Mouse (Mus musculus) right cerebral cortex, adult 2 months (tissue): ENCODE measurements around the gene Dclk2.

Source experiments
- DNase-seq, 2 experiments: peaks; one replicate each; pipeline ENCODE4 v3.0.0; 2021 to 2022; ENCODE audit warnings: low spot score in 2 of 2

Gene Dclk2

GRCm38 (mm10) chr3:86758727-86759126 lies 161.9 kb downstream of the Dclk2 start:
- no peak for DNase-seq

- no peak for DNase-seq
Measured at GRCm38 (mm10) chr3:86756548-86756947, 164.1 kb downstream of the Dclk2 start.

DNA sequence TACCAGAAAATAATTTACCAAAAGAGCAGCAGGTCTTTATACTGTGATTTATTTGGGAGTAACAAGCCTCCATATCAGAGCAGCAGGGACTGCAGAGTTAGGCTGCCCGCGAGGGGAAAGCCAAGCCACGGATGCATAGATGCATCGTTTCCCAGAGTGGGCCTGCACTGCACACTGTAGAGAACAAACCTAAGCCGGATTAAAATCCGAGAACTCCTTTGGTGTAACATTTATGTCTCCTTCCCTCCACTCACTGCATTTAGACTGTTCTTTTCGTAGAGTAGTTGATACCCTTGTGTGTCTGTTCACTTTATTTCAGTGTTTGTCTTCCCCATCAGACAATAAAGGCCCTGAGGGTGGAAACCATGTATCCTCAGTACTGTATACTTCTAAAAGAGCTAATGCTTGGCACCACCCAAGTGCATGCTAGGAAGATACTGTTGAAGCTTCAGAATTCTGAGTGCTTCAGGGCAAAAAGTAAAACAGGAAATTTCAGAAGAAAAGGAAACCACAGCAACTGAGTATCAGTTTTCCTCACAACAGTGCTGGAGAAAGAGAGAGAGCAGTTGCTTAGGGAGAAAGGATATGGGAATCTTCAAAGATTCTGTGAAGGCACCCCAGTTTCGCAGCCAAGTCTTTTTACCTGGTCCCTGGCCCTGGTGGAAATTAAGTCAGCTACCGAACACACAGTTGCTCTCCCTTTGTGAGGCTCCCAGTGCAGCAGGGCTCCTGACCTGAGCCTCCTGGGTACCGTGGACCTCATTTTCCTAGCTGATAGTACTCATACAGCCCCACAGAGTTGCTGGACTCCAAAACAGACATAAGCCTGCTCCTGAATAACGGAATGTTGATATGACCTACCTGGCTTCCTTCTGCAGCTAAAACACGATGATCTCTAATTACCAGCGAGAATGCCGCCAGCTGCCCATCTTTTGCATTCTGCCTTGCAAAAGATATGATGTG lies 165.8 kb downstream of the Dclk2 start:
- DNase-seq: no peak

DNA sequence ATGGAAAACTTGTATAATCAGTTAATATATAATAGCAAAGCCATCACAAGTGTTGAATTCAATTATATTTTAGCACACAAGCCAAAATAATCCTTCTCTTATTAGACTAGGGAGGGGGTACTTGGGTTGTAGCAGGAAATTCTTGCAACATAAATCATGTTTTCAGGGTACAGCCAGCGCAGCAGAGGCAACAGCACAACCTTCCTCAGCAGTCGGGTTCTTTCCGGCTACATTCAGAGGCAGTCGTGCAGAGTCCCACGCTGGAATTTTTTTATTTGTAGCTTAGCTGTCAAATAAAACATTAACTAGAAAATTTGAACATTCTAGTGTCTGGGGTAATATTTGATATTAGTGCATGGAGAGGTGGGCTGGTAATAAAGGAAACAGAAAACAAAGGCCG lies 166.5 kb downstream of the Dclk2 start:
- no peak for DNase-seq

GRCm38 (mm10) chr3:86750652-86751051 lies 170.0 kb downstream of the Dclk2 start:
- DNase-seq: no peak

DNA sequence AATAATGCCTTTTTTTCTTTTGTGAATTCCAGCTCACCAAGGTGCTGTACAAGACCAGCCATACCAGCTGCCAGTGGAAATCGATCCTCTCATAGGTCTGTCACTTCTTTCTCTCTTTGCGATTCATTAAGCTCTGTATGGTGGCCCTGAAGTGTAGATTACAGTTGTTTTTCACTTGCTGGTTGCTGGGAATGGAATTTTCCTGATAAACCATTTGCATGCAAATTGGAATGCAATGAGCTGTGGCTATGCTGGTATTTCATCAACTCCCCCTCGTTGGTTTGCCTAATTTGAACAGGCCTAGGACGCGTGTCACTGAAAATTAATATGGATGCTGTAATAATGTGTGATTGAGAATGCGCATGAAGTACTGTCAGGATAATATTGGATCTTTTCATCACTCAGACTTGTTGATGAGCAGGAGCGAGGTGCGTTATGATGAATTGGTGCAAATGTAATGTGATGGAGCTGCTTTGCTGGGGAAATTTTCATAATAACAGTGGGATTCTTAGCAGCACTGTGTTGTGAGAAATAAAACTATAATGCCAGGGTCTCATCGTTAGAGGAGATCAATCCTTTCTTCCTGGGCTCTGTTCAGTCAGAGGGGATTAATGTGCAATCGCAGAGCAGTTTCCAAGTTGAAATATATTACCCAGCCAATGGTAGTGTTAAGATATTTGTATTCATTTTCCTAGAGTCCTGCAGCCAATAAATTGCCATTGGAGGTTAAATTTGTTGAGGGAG lies 174.7 kb downstream of the Dclk2 start:
- DNase-seq: no peak

- no peak for DNase-seq
Measured at GRCm38 (mm10) chr3:86745348-86745747, 175.3 kb downstream of the Dclk2 start.

GRCm38 (mm10) chr3:86739745-86740144 lies 180.9 kb downstream of the Dclk2 start:
- DNase-seq: no peak

- no peak for DNase-seq
Measured at GRCm38 (mm10) chr3:86738831-86739230, 181.8 kb downstream of the Dclk2 start.
